Mouse (Mus musculus): ENCODE results near the gene Slc45a1. TPM values are rescaled to one million over a fixed set of nuclear protein-coding genes. Genes with fewer than 3 reads are reported as not detected.
"Not testable (repeated sequence)": the region's sequence is repeated elsewhere in the genome, so short reads cannot be mapped to it uniquely, and the experiment has no call there.

Gene Slc45a1
- polyA plus RNA-seq, 1 experiment from 2014 or later, result 25.8 TPM

DNA sequence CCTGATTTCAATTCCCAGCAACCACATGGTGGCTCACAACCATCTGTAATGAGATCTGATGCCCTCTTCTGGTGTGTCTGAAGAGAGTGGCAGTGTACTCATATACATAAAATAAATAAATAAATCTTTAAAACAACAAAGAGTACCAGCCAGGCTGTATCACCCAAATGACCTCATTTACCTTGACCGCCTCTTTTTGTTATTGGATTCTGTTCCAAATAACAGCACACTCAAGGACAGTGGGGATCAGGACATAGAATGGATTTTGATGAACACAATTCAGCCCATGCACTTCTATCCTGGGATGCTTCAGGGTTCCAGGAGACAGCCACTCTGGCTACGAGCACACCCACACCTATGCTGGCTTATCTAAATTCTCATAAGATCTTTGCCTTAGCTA, 51.5 kb downstream of the Slc45a1 start:
- not testable (repeated sequence) for H3K4me2 ChIP-seq (ENCODE audit: low read length)
- 94% methylated on average over 2 of the region's 2 CpGs for WGBS
- peaks cover 12% of the 10 kb centered on the region for H3K4me1 ChIP-seq (replicated peaks; ENCODE audit: control insufficient read depth, insufficient read depth, low read length)

DNA sequence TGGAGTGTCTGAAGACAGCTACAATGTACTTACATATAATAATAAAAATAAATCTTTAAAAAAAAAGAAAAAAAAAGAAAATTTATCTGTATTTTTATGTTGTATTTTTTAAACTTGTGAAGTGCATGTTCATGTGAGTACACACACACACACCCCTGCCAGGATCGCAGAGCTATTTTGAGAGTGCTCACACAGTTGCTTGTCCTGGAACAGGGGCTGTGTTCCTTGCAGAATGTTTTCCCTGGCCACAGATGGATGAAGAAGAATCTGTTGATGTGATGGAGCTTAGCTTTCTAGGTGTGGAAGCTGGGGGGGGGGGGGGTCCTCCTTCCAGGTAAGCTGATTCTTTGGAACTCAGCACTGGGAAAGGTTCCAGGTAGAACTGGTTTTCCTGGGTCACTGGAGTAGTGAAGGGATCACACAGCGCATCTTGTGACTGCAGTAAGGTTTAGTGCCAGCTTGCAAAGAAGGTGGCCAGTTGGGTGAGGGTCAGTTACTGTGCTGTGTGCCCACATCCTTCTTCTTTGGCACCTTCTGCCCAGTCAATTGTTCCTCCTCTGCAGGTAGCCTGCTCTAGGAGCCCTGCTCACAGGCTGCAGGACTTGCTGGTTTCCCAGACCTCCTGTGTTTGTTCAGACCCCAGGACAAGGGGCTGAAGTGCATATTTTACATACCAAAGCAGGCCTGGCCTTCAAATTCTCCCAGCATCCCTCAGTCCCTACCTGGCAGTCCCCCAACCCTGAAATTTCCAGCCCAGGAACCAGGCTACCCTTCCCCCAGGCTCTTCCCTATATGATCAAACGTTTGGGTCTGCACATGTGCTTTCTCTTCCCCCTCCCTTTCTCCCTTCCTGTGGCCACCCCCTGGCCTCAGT, 52.6 kb downstream of the Slc45a1 start:
- H3K27me3 ChIP-seq (replicated peaks; ENCODE audit: control insufficient read depth, insufficient read depth, low read length), result no peaks in the 10 kb centered on the region
- ATAC-seq, result no peak
- no peak overlapping the region for H3K4me2 ChIP-seq (ENCODE audit: low read length)
- no peak overlapping the region for H3K9ac ChIP-seq (replicated peaks; ENCODE audit: low read depth, low read length)
- no peak overlapping the region for H3K4me3 ChIP-seq (replicated peaks; ENCODE audit: low read length)
- 63% methylated on average over 3 of the region's 3 CpGs for WGBS
- H3K4me1 ChIP-seq (replicated peaks; ENCODE audit: control insufficient read depth, insufficient read depth, low read length), result peaks cover 12% of the 10 kb centered on the region
- no peak overlapping the region for H3K27ac ChIP-seq (ENCODE audit: low read length)
- H3K36me3 ChIP-seq (ENCODE audit: control insufficient read depth, insufficient read depth), result no peaks in the 10 kb centered on the region
- no peaks in the 10 kb centered on the region for H3K9me3 ChIP-seq (ENCODE audit: control insufficient read depth, low read length)

More for the DNA sequence above, 51.5 kb downstream of the Slc45a1 start:
- not testable (repeated sequence) for H3K4me3 ChIP-seq (replicated peaks; ENCODE audit: low read length); H3K9ac ChIP-seq (replicated peaks; ENCODE audit: low read depth, low read length); H3K36me3 ChIP-seq (ENCODE audit: control insufficient read depth, insufficient read depth); ATAC-seq; H3K27me3 ChIP-seq (replicated peaks; ENCODE audit: control insufficient read depth, insufficient read depth, low read length); H3K9me3 ChIP-seq (ENCODE audit: control insufficient read depth, low read length); H3K27ac ChIP-seq (ENCODE audit: low read length)

- Histone ChIP-seq H3K27ac (ENCODE audit: low read length) (no peak overlapping the region), H3K9me3 (ENCODE audit: control insufficient read depth, low read length) (no peaks in the 10 kb centered on the region), H3K36me3 (ENCODE audit: control insufficient read depth, insufficient read depth) (no peaks in the 10 kb centered on the region), H3K4me1 (replicated peaks; ENCODE audit: control insufficient read depth, insufficient read depth, low read length) (peaks cover 12% of the 10 kb centered on the region), H3K27me3 (replicated peaks; ENCODE audit: control insufficient read depth, insufficient read depth, low read length) (no peaks in the 10 kb centered on the region), H3K4me2 (ENCODE audit: low read length) (no peak overlapping the region), H3K4me3 (replicated peaks; ENCODE audit: low read length) (no peak overlapping the region), H3K9ac (replicated peaks; ENCODE audit: low read depth, low read length) (no peak overlapping the region)
- WGBS, result 53% methylated on average over 1 of the region's 1 CpGs
- ATAC-seq, result peak; percentile 57; the same call in 1 of the 2 replicates
Measured at GRCm38 (mm10) chr4:150598686-150599085, 53.3 kb downstream of the Slc45a1 start.

DNA sequence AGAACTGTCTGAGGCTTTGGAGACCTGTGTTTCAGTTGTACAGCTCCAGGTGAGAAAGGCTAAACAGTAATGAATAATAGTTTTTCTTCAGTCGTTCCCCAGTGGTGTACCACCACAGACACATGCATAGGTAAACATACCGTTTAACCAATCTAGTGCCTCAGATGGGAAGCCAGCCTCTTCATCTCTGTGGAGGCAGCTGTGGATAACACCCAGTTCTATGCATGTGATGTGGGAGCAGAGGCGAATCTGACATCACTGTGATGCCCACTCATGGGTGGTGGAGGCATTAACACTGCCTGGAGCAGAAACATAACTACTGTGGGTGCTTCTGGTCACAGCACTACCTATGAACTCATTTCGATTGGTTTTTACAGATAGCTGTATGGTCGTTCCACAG, 56.0 kb downstream of the Slc45a1 start:
- no peak overlapping the region for H3K4me3 ChIP-seq (replicated peaks; ENCODE audit: low read length)
- no peak overlapping the region for H3K4me2 ChIP-seq (ENCODE audit: low read length)
- H3K9ac ChIP-seq (replicated peaks; ENCODE audit: low read depth, low read length), result no peak overlapping the region
- 91% methylated on average over 5 of the region's 5 CpGs for WGBS
- no peaks in the 10 kb centered on the region for H3K36me3 ChIP-seq (ENCODE audit: control insufficient read depth, insufficient read depth)
- peaks cover 12% of the 10 kb centered on the region for H3K4me1 ChIP-seq (replicated peaks; ENCODE audit: control insufficient read depth, insufficient read depth, low read length)
- no peaks in the 10 kb centered on the region for H3K27me3 ChIP-seq (replicated peaks; ENCODE audit: control insufficient read depth, insufficient read depth, low read length)
- no peaks in the 10 kb centered on the region for H3K9me3 ChIP-seq (ENCODE audit: control insufficient read depth, low read length)
- no peak for ATAC-seq
- no peak overlapping the region for H3K27ac ChIP-seq (ENCODE audit: low read length)

- no peaks in the 10 kb centered on the region for H3K36me3 ChIP-seq (ENCODE audit: control insufficient read depth, insufficient read depth)
- no peaks in the 10 kb centered on the region for H3K27me3 ChIP-seq (replicated peaks; ENCODE audit: control insufficient read depth, insufficient read depth, low read length)
- peaks cover 12% of the 10 kb centered on the region for H3K4me1 ChIP-seq (replicated peaks; ENCODE audit: control insufficient read depth, insufficient read depth, low read length)
- WGBS, result 81% methylated on average over 3 of the region's 3 CpGs
- no peak overlapping the region for H3K4me2 ChIP-seq (ENCODE audit: low read length)
- H3K27ac ChIP-seq (ENCODE audit: low read length), result no peak overlapping the region
- H3K4me3 ChIP-seq (replicated peaks; ENCODE audit: low read length), result no peak overlapping the region
- H3K9me3 ChIP-seq (ENCODE audit: control insufficient read depth, low read length), result no peaks in the 10 kb centered on the region
- no peak for ATAC-seq
- H3K9ac ChIP-seq (replicated peaks; ENCODE audit: low read depth, low read length), result no peak overlapping the region
Measured at GRCm38 (mm10) chr4:150595071-150595470, 56.9 kb downstream of the Slc45a1 start.

- Histone ChIP-seq H3K27me3 (replicated peaks; ENCODE audit: control insufficient read depth, insufficient read depth, low read length) (no peaks in the 10 kb centered on the region), H3K4me2 (ENCODE audit: low read length) (no peak overlapping the region), H3K27ac (ENCODE audit: low read length) (no peak overlapping the region), H3K4me1 (replicated peaks; ENCODE audit: control insufficient read depth, insufficient read depth, low read length) (peaks cover 10% of the 10 kb centered on the region), H3K9ac (replicated peaks; ENCODE audit: low read depth, low read length) (no peak overlapping the region), H3K9me3 (ENCODE audit: control insufficient read depth, low read length) (no peaks in the 10 kb centered on the region), H3K4me3 (replicated peaks; ENCODE audit: low read length) (no peak overlapping the region), H3K36me3 (ENCODE audit: control insufficient read depth, insufficient read depth) (no peaks in the 10 kb centered on the region)
- WGBS, result 96% methylated on average over 4 of the region's 4 CpGs
- ATAC-seq, result no peak
Measured at GRCm38 (mm10) chr4:150594298-150594829, 57.6 kb downstream of the Slc45a1 start.

DNA sequence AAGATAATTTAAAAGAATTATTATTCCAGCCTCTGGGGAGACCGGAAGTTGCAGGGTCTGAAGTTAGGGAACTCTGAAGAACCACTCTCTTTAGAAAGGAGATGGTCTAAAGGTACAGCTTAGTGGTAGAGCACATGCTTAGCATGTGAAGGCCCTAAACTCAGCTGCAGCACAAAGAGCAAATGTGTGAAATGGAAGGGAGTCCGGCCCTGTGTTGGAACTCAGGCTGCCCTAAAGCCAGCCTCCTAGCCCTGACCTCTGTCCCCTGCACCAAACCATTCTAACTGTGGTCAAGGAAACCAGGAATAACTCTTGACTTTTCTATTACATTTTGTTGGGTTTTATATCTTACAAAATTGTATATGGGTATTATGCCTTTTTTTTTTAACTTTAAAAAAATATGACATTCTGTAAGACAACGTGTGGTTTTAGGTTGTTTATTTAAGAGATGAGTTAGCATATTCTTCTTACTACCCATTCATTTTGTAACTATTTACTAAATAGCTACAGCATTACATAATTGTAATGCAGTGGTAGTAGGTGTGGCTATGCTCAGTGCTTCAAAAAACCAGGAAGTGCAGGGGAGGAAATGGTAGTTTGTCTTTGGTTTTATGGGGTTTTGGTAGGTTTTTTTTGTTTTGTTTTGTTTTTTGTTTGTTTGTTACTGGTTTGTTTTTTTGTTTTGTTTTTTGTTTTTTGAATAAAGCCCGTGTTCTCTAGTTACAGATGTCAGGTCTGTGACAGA, 58.3 kb downstream of the Slc45a1 start:
- H3K4me2 ChIP-seq (ENCODE audit: low read length), result no peak overlapping the region
- H3K4me3 ChIP-seq (replicated peaks; ENCODE audit: low read length), result no peak overlapping the region
- H3K36me3 ChIP-seq (ENCODE audit: control insufficient read depth, insufficient read depth), result no peaks in the 10 kb centered on the region
- H3K27ac ChIP-seq (ENCODE audit: low read length), result no peak overlapping the region
- H3K9me3 ChIP-seq (ENCODE audit: control insufficient read depth, low read length), result no peaks in the 10 kb centered on the region
- peaks cover 5% of the 10 kb centered on the region for H3K4me1 ChIP-seq (replicated peaks; ENCODE audit: control insufficient read depth, insufficient read depth, low read length)
- H3K9ac ChIP-seq (replicated peaks; ENCODE audit: low read depth, low read length), result no peak overlapping the region
- 79% methylated on average over 4 of the region's 4 CpGs for WGBS
- H3K27me3 ChIP-seq (replicated peaks; ENCODE audit: control insufficient read depth, insufficient read depth, low read length), result no peaks in the 10 kb centered on the region
- no peak for ATAC-seq

- H3K9ac ChIP-seq (replicated peaks; ENCODE audit: low read depth, low read length), result no peak overlapping the region
- H3K27ac ChIP-seq (ENCODE audit: low read length), result no peak overlapping the region
- no peak overlapping the region for H3K4me2 ChIP-seq (ENCODE audit: low read length)
- H3K36me3 ChIP-seq (ENCODE audit: control insufficient read depth, insufficient read depth), result no peaks in the 10 kb centered on the region
- WGBS, result 87% methylated on average over 6 of the region's 6 CpGs
- no peaks in the 10 kb centered on the region for H3K9me3 ChIP-seq (ENCODE audit: control insufficient read depth, low read length)
- H3K4me1 ChIP-seq (replicated peaks; ENCODE audit: control insufficient read depth, insufficient read depth, low read length), result 0 out of 2 replicates have a peak, but pooled peaks cover 4% of the 10 kb centered on the region
- H3K27me3 ChIP-seq (replicated peaks; ENCODE audit: control insufficient read depth, insufficient read depth, low read length), result no peaks in the 10 kb centered on the region
- ATAC-seq, result no peak
- H3K4me3 ChIP-seq (replicated peaks; ENCODE audit: low read length), result no peak overlapping the region
Measured at GRCm38 (mm10) chr4:150592087-150592486, 59.9 kb downstream of the Slc45a1 start.

DNA sequence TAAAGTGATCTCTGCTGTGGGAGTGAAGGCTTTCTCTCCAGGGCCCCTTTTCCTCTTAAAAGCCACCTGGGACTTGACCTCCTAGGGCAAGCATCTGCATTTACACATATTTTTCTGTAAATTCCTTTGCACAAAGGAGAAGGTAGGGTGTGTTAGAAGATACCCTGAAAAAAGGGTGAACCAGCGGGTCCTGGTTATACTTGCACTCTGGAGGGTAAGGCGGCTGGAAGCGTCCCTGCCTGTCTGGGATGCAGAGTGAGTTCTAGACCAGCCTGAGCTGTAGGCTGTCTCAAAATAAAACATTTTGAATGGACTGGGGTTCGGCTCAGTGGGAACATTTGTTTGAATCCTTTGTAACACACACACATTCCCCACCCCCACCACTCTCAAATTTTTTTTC, 60.4 kb downstream of the Slc45a1 start:
- no peak overlapping the region for H3K4me3 ChIP-seq (replicated peaks; ENCODE audit: low read length)
- no peak overlapping the region for H3K27ac ChIP-seq (ENCODE audit: low read length)
- H3K4me2 ChIP-seq (ENCODE audit: low read length), result no peak overlapping the region
- H3K9me3 ChIP-seq (ENCODE audit: control insufficient read depth, low read length), result no peaks in the 10 kb centered on the region
- 0 out of 2 replicates have a peak, but pooled peaks cover 7% of the 10 kb centered on the region for H3K4me1 ChIP-seq (replicated peaks; ENCODE audit: control insufficient read depth, insufficient read depth, low read length)
- H3K9ac ChIP-seq (replicated peaks; ENCODE audit: low read depth, low read length), result no peak overlapping the region
- no peak for ATAC-seq
- H3K36me3 ChIP-seq (ENCODE audit: control insufficient read depth, insufficient read depth), result no peaks in the 10 kb centered on the region
- H3K27me3 ChIP-seq (replicated peaks; ENCODE audit: control insufficient read depth, insufficient read depth, low read length), result no peaks in the 10 kb centered on the region
- 74% methylated on average over 4 of the region's 4 CpGs for WGBS

All from forebrain, embryonic 16.5 days (tissue).